Mouse (Mus musculus) layer of hippocampus, postnatal 36 days (tissue): ENCODE results near the gene Hoxb5. TPM values are rescaled to one million over a fixed set of nuclear protein-coding genes. Genes with fewer than 3 reads are reported as not detected.

Experiments used
- DNase-seq, 2 experiments: peaks; one replicate each; pipeline ENCODE4 v3.0.0; 2022
- total RNA-seq, 2 experiments: library from RNA; stranded (reverse); gene quantifications; 2 replicates each; pipeline ENCODE4 v1.2.3; 2021

The Hoxb5 gene
- total RNA-seq, 2 experiments from 2014 or later = not detected

DNA sequence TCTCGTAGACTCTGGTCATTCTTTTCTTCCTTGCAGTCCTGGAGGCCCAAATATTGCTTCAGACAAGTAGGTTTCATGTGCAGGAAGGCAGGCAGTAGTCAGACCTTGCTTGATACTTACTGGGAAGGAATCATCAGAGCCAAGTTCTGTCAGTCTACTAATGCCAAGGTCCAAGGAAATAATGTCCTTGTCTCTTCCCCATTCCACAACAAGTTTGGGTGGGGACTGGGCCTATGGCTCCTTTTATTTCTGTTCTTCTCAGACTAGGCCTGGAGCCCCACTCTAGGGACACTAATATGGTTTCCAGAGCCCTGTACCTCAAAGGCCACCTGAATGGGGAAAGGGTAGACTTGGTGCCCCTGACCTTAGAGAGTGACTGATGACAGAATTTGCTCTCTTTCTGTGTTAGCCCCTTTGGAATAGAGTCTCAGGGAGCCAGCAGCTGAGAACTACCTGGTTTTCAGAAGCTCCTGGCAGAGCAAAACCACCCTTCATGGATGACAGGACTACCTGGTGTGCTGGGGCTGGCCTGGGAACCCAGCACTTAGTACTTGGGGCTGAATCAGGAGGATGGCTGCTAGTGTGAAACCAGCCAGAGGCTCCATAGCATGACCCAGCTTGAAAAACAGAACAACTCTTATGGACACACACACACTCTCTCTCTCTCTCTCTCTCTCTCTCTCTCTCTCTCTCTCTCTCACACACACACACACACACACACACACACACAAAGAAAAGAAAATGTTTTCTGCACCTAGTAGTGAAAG, 14.5 kb upstream of the Hoxb5 start:
- no peak for DNase-seq

DNA sequence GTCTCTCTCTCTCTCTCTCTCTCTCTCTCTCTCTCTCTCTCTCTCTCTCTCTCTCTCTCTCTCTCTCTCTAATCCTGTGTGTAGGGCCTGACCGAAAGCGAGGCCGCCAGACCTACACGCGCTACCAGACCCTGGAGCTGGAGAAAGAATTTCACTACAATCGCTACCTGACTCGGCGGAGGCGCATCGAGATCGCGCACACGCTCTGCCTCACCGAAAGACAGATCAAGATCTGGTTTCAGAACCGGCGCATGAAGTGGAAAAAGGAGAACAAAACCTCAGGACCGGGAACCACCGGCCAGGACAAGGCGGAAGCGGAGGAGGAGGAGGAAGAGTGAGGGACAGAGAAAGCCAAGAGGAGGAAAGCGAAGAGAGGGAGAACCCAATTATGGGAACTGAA, 13.8 kb upstream of the Hoxb5 start:
- DNase-seq = no peak

DNA sequence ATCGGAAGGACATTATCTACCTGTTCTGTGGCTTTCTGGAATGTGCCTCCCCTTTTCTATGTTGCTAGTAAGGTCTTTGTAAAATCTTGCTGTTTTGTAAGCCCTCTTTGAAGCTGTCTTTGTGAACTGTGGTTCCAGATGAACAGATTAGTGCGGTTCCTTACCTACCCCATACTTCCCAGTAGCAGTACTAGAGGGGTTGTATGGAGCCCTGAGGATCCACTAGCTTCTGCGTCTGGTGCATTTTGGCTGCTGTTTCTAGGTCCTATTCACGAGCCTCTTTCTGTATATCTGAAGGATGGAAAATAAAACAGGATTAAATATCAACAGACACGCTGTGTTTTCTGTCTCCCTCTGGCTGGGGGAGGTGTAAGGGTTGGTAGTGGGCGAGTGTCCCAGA, 13.3 kb upstream of the Hoxb5 start:
- no peak for DNase-seq

DNA sequence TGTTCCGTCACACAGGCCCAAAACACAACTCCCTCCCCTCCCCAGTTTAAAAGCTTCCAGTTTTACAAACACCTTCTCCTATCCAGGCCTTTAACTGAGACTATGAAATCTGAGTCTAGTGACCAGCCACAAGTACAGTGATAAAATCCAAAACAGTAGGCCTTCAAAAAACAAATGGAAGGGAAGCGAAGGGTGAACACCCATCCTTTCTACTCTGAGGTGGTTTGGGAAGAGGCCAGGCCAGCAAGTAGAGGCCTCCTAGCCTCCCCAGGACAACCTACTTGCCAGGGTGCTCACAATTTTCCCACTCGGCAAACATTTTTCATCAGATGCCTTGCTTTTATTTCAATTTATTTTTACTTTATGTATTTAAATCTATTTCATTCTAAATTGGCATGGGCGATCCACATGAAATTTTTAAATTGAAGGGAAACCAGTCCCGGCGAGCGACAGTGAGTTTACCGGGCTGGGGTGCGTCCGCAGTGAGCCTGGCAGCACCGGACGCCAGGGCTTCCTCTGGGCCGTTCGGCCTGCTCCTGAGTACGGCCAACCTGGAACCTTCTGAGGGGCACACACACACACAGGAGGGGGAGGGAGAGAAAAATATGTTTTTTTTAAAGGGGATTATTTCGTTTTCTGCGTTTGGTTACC, 12.3 kb upstream of the Hoxb5 start:
- DNase-seq = no peak

DNA sequence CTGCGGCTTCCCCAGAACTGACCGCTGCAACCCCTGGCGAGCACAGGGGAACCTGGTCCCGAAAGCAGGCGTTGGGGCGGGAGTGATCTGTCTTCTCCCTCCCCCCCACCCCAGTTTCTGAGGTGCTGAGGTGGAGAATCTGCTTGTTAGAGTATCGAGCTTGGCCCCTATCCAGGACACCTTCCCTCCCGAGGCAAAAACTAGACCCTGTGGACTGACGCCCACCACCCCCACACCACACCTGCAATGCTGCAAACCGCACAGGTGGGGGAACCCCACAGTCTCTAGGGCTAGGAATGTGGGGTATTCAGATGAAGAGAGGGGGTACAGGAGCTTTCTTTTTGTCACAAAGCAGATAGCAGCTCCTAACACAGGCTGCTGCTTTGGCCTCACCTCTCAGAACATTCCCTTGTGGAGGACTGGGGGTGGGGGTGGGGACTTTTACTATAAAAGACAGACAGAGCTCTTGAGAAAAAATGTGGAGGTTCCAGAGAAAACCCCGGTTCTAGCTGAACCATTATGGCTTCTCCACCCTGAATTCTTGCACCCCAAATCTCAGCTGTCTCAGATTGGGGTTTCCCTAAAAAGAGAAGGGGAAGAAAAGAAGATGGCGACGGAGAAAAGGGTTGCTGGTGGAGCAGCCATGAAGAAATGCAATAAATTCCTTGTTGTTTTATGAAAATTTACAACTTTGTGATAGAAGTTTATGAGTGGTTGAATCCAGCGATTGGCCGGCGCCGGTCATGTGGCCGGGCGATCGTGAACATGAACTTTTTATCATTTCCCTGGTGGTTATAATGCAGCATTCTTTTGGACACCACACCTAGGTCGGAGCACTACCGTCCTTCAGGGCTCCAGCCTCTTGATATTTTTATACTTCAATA, 11.2 kb upstream of the Hoxb5 start, which contains the start of gene Hoxb6:
TSS of gene Hoxb6 (plus strand) at position 796 of the 884 bp plus-strand sequence.
- DNase-seq = no peak

DNA sequence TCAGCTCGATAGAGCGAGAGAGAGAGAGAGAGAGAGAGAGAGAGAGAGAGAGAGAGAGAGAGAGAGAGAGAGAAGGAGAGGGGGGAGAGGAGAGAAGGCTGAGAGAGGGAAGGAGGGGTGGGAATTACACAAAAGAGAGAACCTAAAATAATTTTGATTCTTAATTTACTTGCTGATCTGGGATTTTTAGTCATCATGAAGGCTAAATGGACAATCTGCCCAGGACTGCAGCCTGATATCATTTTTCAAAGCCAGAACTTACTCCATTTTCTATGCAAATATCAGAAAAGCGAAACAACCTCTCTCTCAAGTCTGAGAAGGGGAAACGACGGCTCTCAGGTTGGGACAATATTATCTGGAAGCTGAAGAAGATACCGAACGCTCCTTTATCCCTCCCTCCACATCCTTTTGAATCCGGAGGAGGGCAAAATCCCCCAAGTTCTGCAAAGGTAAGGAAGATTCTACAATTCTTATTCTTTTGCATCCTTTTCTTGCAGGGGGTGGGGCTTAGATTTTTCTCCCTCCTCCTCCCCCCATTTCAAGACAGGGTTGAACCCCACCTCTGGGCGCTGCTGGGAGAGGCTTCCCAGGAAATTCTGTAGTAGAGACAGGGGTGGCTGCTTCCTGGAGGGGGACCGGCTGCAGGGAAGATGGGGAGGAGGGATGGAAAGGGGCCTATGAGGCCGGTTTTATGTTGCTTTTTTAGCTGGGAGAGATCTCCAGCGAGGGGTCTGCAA, 10.4 kb upstream of the Hoxb5 start:
- no peak for DNase-seq

DNA sequence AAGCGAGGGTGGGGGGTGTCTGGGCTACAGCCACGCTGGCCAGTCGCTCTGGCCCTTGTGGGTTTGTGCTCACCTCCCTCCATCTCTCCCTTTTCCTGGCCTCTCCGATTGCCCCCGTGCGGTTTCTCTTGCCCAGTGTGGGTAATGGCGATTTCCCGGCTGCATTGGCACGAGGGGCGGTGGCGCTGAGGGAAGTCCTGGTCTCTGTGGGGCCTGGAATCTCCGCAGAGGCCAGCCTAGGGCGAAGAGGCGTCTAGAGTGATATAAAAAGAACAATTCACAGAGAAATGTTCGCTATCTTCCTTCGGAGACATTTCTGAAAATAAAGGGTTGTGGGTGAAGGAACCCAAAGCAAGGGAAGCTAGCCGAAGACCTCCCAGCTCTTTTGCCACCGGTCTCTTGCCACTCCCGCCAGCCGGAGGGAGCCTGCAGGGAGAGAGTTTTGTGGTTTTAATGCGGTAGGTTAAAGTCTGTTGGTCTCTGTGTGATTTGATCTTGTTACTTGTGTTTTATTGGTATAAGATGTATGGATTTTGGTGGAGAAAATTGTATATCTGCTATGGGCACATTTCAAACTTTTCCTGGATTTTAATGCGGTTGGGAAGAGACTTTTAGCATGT, 9.7 kb upstream of the Hoxb5 start:
- no peak for DNase-seq

DNA sequence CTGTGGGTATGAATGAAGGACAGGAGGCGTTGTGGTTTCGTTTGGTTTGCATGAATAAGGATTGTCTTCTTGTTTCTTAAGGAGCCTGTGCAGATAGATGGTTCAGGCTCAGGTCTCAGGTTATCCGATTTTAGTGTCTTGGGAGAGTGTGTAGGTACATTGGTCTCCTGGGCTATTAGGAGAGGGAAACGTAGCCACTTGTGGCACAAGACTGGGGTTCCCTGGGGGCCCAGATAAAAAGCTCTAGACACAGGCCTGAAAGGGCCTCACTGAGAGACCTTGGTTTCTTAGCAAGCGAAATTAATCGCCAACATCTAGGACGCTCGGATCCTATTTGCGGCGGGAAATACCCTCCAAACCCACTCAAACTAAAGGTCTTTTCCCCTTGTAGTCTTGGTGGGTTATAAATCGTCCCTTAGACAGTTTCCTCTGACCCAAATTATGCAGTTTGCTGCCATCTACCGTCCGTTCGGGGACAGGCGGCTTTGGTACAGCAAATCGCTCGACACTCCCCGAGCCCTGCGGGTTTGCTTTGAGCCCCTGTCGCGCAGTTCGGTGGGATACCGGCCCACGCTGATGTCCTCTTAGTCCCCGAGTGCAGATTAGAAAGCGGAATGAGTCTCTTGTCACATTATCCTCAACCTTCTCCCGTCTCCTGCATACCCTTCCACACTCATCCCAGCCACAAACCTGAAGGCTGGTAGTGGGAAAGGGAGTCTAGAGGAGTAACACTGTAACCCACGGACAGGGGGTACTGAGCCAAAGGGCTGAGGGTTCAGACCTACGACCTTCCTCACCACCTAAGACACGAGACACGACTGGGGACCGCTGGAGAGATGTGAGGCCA, 8.7 kb upstream of the Hoxb5 start:
- no peak for DNase-seq

DNA sequence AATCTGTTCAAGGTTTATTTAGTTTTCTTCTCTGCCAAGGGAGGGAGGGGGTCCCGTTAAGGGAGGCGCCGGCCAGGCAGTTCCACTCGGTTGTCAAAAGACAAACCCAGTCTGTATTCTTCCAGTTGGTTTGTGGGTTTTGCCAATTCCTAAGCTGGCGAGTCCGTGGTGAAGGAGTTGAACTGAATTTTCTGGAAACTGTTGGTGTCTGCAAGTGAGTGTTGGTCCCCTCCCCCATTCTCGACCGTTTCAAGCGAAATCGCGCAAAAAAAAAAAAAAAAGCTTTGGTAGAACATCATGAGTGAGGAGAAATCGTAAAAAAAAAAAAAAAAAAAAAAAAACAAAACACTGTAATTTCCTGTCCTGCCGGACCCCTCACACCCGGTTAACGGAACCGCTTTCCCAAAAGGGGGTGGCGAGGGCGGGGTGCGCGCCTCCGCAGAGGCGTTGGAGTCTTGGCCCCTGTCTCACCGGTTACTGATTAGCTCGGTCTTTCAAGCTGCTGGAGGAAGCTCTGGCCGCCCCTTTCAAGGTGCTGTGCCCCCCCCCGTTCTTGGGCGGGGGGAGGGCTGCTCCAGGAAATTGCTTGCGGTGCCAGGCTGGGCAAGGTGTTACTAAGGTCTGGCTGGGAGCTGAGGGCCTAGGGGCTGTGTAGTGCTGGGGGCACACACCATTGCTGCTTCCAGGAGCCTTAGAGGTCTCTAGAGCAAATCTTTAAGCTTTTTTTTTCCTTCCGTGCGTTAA, 7.9 kb upstream of the Hoxb5 start:
- no peak for DNase-seq

DNA sequence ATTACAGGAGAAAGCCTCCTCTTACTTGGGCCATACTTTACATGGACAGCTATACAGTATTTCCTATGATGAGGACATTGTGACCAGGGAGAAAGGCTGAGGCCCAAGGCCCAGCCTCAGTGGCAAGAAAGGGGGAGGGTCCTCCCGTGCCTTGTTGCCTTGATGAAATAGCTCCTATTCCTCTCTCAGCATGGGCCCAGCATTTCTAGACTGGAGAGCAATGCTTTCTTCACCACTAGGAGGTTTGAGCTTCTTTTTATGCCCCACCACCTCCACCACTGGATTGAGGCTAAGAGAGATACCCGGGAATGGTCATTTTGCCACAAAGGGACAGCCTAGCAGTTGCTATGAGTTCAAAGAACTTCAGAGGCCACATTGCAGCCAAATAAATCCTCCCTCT, 6.1 kb upstream of the Hoxb5 start:
- no peak for DNase-seq

DNA sequence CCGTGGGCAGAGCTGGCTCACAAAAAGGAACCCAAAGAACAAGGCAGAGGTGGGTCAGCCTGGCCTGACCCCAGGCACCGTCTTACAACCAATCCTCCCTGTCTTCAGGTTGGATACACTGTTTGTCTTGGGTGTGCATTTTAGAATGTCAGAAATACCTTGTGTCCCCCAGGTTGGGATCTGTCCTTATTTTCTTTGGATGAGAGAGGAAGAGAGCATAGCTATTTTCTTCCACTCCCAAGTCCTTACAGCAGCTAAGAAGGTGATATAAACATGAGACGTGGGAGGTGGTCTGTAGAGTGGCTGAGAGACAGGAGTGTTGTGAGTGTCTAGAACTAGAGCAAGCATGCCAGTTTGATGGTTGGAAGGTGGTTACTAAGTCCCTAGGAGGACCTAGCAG, 5.7 kb upstream of the Hoxb5 start:
- no peak for DNase-seq

DNA sequence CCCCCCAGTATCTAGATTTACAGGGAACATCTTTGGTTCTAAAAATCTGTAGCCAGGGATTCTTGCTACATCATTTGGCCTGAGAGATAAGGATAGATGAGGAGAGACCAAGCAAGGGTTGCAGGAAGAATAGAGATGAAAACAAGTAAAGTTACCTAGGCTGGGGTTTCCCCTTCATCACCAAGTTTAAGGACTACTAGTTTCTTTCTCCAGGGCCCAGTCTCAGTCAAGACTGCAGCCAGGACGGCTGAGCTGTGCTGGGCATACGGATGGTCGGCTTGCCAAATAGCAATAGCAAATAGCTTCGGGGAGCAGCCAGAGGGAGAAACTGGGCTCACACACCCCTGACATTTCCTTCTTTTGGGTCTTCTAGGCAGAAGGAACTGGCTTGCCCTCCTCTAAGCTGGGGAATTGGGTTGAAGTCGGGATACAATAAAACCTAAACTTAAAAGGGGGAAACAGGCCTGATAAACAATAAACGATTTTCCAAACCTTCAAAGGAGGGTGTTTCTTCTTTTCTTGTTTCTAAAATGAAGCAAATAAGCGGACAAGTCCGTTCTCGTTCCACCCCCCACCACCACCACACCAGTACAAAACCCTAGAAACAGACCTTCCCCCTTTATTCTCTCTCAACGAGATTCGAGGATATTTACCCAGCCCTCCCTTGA, 5.0 kb upstream of the Hoxb5 start:
- no peak for DNase-seq

DNA sequence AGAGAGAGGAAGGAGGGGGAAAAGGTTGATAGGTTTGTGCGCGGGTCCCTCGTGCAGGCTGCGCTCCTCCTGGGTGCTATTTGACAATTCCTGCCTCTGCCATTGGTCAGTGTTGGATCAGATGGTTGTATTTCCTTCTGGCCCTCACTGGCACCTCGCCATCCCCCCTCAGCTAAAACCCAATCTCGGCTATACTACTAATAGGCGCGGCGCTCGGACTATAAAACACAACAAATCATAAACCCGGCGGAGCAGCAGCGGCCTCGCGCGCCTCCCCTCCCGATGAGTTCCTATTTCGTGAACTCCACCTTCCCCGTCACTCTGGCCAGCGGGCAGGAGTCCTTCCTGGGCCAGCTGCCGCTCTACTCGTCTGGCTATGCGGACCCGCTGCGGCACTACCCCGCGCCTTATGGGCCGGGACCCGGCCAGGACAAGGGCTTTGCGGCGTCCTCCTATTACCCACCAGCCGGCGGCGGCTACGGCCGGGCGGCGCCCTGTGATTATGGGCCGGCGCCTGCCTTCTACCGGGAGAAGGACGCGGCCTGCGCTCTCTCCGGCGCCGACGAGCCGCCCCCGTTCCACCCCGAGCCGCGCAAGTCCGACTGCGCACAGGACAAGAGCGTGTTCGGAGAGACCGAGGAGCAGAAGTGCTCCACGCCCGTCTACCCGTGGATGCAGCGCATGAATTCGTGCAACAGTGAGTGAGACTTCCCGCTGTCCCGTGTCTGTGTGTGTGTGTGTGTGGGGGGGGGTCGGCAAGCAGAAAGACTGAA, 4.1 kb upstream of the Hoxb5 start:
- DNase-seq = no peak

DNA sequence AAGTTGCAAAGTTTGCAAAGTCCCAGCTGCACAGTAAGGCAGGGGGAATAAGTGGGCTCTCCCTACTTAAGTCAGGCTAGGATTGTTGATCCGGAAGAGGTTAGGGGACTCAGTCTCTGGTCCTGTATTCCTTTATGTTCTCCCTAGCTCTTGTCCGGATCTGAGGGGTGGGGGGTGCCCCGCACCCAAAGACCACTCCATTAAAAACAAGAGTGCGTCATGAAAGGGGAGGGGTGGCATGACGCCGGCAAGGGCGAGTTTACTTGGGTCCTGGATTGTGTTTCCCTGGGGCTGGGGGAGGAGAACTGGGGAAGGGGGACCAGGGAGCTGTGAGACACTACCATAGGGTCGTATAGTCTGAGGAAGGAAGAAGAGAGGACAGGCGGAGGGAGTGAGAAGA, 3.4 kb upstream of the Hoxb5 start:
- DNase-seq = no peak

DNA sequence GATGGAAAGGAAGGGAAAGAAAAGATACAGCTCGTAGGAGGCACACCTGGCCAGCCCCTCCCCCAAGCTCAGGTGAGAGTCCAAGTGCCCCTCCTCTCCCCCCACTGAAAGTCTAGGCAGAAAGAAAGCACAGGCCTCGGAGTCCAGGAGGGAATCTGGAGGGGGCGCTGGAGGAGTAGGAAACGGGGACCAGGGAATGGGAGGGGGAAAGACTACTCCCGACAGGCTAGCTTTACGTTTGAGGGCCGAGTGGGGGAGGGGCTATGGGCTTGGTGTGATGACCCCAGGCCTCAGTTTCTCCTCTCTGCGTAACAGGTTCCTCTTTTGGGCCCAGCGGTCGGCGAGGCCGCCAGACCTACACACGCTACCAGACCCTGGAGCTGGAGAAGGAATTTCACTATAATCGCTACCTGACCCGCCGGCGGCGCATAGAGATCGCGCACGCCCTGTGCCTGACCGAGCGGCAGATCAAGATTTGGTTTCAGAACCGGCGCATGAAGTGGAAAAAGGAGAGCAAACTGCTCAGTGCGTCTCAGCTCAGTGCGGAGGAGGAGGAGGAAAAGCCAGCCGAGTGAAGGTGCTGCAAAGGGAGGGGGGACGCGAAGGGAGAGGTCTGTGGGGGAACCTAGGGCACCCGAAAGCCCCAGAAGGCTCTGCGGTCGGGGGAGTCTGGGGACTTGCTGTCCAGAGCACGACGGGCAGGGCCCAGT, 2.6 kb upstream of the Hoxb5 start:
- DNase-seq = no peak

DNA sequence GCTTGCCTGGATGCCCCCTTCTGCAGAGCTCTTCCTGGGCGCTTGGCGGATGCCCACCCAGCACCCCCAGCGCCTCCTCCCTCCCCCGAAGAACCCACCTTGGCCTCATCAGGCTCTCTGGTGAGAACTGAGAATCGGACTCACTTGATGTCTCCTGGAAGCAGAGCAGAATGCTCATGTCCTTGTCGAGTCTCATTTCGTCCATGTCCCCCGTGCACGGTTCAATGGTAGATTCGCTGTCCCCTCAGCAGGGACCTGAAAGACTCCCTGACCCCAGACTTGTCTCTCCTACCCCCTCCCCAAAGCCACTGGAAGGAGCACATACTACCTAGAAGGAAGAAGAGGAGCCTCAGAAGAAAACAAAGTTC, 2.1 kb upstream of the Hoxb5 start:
- no peak for DNase-seq

DNA sequence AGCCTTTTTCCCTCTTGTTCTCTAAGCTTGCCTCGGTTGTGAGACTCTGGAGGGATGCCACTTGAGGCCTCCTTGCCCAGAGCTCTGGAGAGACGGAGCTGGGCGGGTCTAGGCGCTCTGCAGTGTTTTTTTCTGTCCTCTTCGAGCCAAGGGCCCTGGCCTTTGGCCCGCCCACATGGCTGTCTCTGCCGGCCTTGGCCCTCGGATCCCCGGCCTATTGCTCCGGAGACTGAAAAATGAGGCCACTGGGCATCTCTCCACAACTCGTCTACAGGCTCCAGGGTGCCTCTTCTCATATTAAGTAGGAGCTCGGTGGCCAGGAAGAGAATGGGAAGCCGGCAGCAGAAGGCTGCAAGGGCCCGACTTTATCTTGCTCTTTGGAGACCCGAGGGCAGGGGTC, 1.3 kb upstream of the Hoxb5 start:
- peak in 1 of 2 experiments; percentile 67 for DNase-seq
